Mouse (Mus musculus) forebrain, postnatal 0 days (tissue): ENCODE data around the gene Sned1. TPM values are rescaled to one million over a fixed set of nuclear protein-coding genes. Genes with fewer than 3 reads are reported as not detected.

Experiments
- ATAC-seq: fragments of 200-750 bp; cut with Nextera tagmentation; 2 replicates; pipeline ENCODE4 v1.8.0; 2017; ENCODE audit warnings: mild to moderate bottlenecking, moderate library complexity
- DNase-seq: peaks from one replicate; pipeline ENCODE4 v3.0.0-alpha.2; 2015
- H3K27ac ChIP-seq: fragments of 300-500 bp; sonication (generic); 2 replicates; pipeline ENCODE4 v1.5.1; 2014; ENCODE audit warnings: low read depth, mild to moderate bottlenecking, antibody characterized with exemption, low read length, moderate library complexity, mixed read lengths
- H3K27me3 ChIP-seq: fragments of 300-500 bp; sonication (generic); 2 replicates; pipeline ENCODE4 v1.6.1; 2014; ENCODE audit warnings: mild to moderate bottlenecking, low read length, mixed read lengths; ENCODE audit not compliant: insufficient read depth
- H3K36me3 ChIP-seq: fragments of 300-500 bp; sonication (generic); 2 replicates; pipeline ENCODE4 v1.6.1; 2014; ENCODE audit warnings: mild to moderate bottlenecking, moderate library complexity; ENCODE audit not compliant: insufficient read depth
- H3K4me1 ChIP-seq: fragments of 300-500 bp; sonication (generic); 2 replicates; pipeline ENCODE4 v1.6.1; 2014; ENCODE audit warnings: antibody characterized with exemption; ENCODE audit not compliant: insufficient read depth
- H3K4me2 ChIP-seq: fragments of 300-500 bp; sonication (generic); 2 replicates; pipeline ENCODE4 v1.6.1; 2014; ENCODE audit warnings: low read depth, mild to moderate bottlenecking, moderate library complexity
- H3K4me3 ChIP-seq: fragments of 300-500 bp; sonication (generic); 2 replicates; pipeline ENCODE4 v1.5.1; 2014; ENCODE audit warnings: low read depth, low read length, mixed read lengths
- H3K9ac ChIP-seq: fragments of 300-500 bp; sonication (generic); 2 replicates; pipeline ENCODE4 v1.6.1; 2014; ENCODE audit warnings: mild to moderate bottlenecking
- H3K9me3 ChIP-seq: fragments of 300-500 bp; sonication (generic); 2 replicates; pipeline ENCODE4 v1.6.1; 2016; ENCODE audit warnings: low read length
- CTCF ChIP-seq: sonication (generic); IDR thresholded peaks from 2 replicates; pipeline ENCODE4 v1.5.1; 2016; ENCODE audit warnings: antibody characterized with exemption, control low read depth, low read depth
- WGBS: fragments of 180-500 bp; shearing (Covaris S2); extraction: QIAGEN DNeasy Blood & Tissue Kit; methylation state at CpG from one replicate; pipeline ENCODE4 v1.1.7; 2014; 5-methylcytosine and 5-hydroxymethylcytosine counted together
- polyA plus RNA-seq: library from polyadenylated mRNA; unstranded; fragments of >200 nt; fragmentation: Nextera tagmentation; extraction: Ambion mirVana; gene quantifications from 2 replicates; pipeline ENCODE4 v1.2.1, GENCODE M21; 2015
- total RNA-seq: library from RNA; depleted of rRNA; stranded (reverse); fragments of >200 nt; gene quantifications from 2 replicates; pipeline ENCODE4 v1.2.3, GENCODE M21; 2014

Sned1 gene
- total and polyA plus RNA-seq, 2 experiments from 2014 or later = 2.8 to 10.6 TPM

- Histone ChIP-seq H3K9me3 (no peaks in the 10 kb centered on the region), H3K27me3 (no peaks in the 10 kb centered on the region), H3K9ac (no peak overlapping the region), H3K27ac (no peak overlapping the region), H3K4me1 (no peaks in the 10 kb centered on the region; the same call in 1 of the 2 replicates), H3K36me3 (no peaks in the 10 kb centered on the region), H3K4me3 (no peak overlapping the region), H3K4me2 (no peak overlapping the region)
- TF ChIP-seq CTCF = no peak
- WGBS = 85% methylated on average over 4 of the region's 4 CpGs
- ATAC-seq = no peak
- DNase-seq = no peak
These were observed 28.0 kb upstream of the Sned1 start for GRCm38 (mm10) chr1:93207536-93208064.

GRCm38 (mm10) chr1:93210213-93210641 lies 25.4 kb upstream of the Sned1 start:
- 21% methylated on average over 9 of the region's 9 CpGs for WGBS
- no peaks in the 10 kb centered on the region for H3K36me3 ChIP-seq
- H3K27me3 ChIP-seq = no peaks in the 10 kb centered on the region
- H3K9ac ChIP-seq = no peak overlapping the region
- no peak overlapping the region for H3K27ac ChIP-seq
- no peaks in the 10 kb centered on the region for H3K9me3 ChIP-seq
- no peak overlapping the region for H3K4me3 ChIP-seq
- DNase-seq = peak; percentile 57
- no peaks in the 10 kb centered on the region; the same call in 1 of the 2 replicates for H3K4me1 ChIP-seq
- ATAC-seq = peak; percentile 76
- no peak overlapping the region for H3K4me2 ChIP-seq
- no peak for TF ChIP-seq CTCF

GRCm38 (mm10) chr1:93211019-93211418 lies 24.6 kb upstream of the Sned1 start:
- no peaks in the 10 kb centered on the region for H3K36me3 ChIP-seq
- H3K9me3 ChIP-seq = no peaks in the 10 kb centered on the region
- no peak overlapping the region for H3K4me3 ChIP-seq
- no peaks in the 10 kb centered on the region for H3K27me3 ChIP-seq
- H3K9ac ChIP-seq = no peak overlapping the region
- DNase-seq (no peak), ATAC-seq (no peak)
- TF ChIP-seq CTCF = no peak
- no peaks in the 10 kb centered on the region; the same call in 1 of the 2 replicates for H3K4me1 ChIP-seq
- H3K4me2 ChIP-seq = no peak overlapping the region
- H3K27ac ChIP-seq = no peak overlapping the region
- WGBS = 79% methylated on average over 11 of the region's 11 CpGs

GRCm38 (mm10) chr1:93211549-93212220 lies 24.0 kb upstream of the Sned1 start:
- Histone ChIP-seq H3K36me3 (no peaks in the 10 kb centered on the region), H3K27me3 (no peaks in the 10 kb centered on the region), H3K4me2 (no peak overlapping the region), H3K9me3 (no peaks in the 10 kb centered on the region), H3K27ac (no peak overlapping the region), H3K4me3 (no peak overlapping the region), H3K9ac (no peak overlapping the region), H3K4me1 (no peaks in the 10 kb centered on the region; the same call in 1 of the 2 replicates)
- DNase-seq = no peak
- no peak for TF ChIP-seq CTCF
- 45% methylated on average over 10 of the region's 10 CpGs for WGBS
- no peak for ATAC-seq

GRCm38 (mm10) chr1:93212441-93212840 lies 23.2 kb upstream of the Sned1 start:
- no peak overlapping the region for H3K9ac ChIP-seq
- no peak for ATAC-seq

GRCm38 (mm10) chr1:93214612-93215011 lies 21.0 kb upstream of the Sned1 start:
- WGBS = 14% methylated on average over 5 of the region's 5 CpGs
- H3K9ac ChIP-seq = no peak overlapping the region

More at GRCm38 (mm10) chr1:93212441-93212840, 23.2 kb upstream of the Sned1 start:
- no peak for DNase-seq
- Histone ChIP-seq H3K4me1 (no peaks in the 10 kb centered on the region; the same call in 1 of the 2 replicates), H3K27ac (no peak overlapping the region), H3K27me3 (no peaks in the 10 kb centered on the region), H3K9me3 (no peaks in the 10 kb centered on the region), H3K4me2 (no peak overlapping the region), H3K36me3 (no peaks in the 10 kb centered on the region), H3K4me3 (no peak overlapping the region)
- no peak for TF ChIP-seq CTCF
- 87% methylated on average over 7 of the region's 7 CpGs for WGBS

GRCm38 (mm10) chr1:93216839-93217497 lies 18.7 kb upstream of the Sned1 start:
- Histone ChIP-seq H3K9me3 (no peaks in the 10 kb centered on the region), H3K4me1 (no peaks in the 10 kb centered on the region), H3K36me3 (no peaks in the 10 kb centered on the region), H3K9ac (no peak overlapping the region), H3K27me3 (no peaks in the 10 kb centered on the region), H3K4me2 (no peak overlapping the region), H3K4me3 (no peak overlapping the region), H3K27ac (no peak overlapping the region)
- peak; percentile 14; the same call in 1 of the 2 replicates for ATAC-seq
- DNase-seq = no peak
- TF ChIP-seq CTCF = no peak
- WGBS = 62% methylated on average over 9 of the region's 9 CpGs

More at GRCm38 (mm10) chr1:93214612-93215011, 21.0 kb upstream of the Sned1 start:
- Histone ChIP-seq H3K27ac (no peak overlapping the region), H3K9me3 (no peaks in the 10 kb centered on the region), H3K27me3 (no peaks in the 10 kb centered on the region), H3K4me1 (no peaks in the 10 kb centered on the region; the same call in 1 of the 2 replicates), H3K36me3 (no peaks in the 10 kb centered on the region), H3K4me3 (no peak overlapping the region), H3K4me2 (no peak overlapping the region)
- ATAC-seq (no peak), DNase-seq (no peak)
- TF ChIP-seq CTCF = no peak
